Mouse (Mus musculus) regulatory T cell (primary cell): Measurements from ENCODE around the gene Gm11084.

Experiments used
- in situ Hi-C: fragments of 300-600 bp; cut with MboI, MseI; formaldehyde crosslinking; loops from one replicate; pipeline ENCODE4 v1.15.1; 2025; ENCODE audit warnings: high pct_unique_total_duplicates

Gm11084 gene

DNA sequence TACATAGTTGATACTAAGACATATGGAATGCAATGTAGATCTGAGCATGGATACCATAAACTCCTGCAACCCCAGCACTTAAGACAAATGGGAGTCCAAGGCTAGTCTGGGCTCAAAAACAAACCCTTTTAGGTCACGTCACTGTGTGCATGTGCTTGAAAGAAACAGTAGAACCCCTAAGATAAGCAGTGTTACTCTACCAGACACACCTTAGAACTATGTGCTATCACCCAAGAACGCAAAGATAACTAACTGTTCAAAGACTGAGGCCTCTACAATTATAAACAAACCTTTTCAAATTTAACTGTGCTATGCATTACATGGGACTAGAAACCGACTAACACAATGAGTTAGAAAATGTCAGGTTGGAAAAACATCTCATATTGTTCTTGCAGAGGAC, 33.5 kb downstream of the Gm11084 start:
- in situ Hi-C loops: no loop called here

DNA sequence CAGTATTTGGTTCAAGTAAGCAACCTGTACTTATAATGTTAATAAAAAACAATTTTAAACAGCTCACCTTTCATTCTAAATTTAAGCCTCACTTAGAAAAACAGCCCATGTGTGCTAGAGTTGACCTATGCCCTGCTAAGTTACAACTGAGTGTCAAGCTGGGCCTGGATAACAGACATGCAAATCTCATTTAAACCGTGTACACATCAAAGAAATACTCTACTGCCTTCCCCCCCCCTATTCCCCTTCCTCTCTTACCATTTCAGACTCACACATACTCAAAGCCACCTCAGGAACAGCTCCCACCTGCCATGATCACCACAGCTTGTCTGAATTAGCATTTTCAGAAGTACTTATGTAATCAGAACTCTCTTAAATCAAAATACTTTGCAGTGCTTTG, 50.6 kb downstream of the Gm11084 start:
- in situ Hi-C loops: no loop called here

DNA sequence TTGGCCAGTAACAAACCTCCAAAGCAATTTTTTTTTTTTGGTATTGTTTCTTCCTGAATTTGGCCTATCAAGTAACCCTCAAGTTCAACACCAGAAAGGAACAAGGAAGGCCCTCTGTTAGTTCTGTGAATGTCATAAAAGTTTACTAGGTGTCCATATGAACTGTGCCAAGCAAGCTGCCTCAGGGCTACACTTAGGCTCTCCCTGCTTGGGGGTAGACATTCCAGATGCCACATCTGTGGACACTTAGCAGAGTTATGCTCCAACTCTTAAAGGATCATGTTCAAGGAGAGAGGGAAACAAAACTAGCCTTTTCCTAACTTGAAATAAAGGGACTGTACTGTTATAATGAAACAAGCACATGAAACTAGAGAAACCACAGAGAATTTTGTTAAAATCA, 54.3 kb downstream of the Gm11084 start:
- in situ Hi-C loops: no loop called here

DNA sequence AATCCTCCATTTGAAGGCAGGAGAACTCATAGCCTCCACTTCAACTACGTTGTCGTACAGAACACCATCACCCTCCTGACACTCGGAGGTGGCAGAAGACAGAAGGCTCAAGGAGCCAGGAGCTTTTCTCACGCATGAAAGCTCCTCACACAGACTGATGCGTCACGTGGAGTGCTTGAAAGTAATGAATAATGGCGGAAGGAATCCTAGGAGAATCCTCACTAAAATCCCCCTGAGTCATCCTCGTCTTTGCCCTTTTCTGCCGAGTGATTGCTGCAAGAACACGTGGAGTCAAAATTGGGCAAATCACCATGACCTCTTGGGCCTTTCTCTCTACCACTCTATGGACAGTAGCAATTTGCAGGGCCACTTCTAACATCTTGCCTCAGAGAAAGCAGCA, 61.5 kb downstream of the Gm11084 start:
- in situ Hi-C loops: loop anchor here (5.0 kb wide), 1 partner anchor 197 kb away; no protein-coding TSS in a partner anchor
